Mouse (Mus musculus) C2C12 (cell line): ENCODE measurements at regions not wholly inside any gene's neighbourhood (a gene's known extent, or its start where the extent isn't known, plus 50 kb on each side); places are given as distances from the start of the nearest gene placed in this dataset.

Experiments used
- CTCF ChIP-seq: IDR thresholded peaks from one replicate; pipeline ENCODE4 v1.5.1; 2011; ENCODE audit not compliant: control insufficient read depth, insufficient read depth, insufficient read length
- MAX ChIP-seq: IDR thresholded peaks from one replicate; pipeline ENCODE4 v1.6.1; 2011; ENCODE audit warnings: mild to moderate bottlenecking, control low read depth
- MYOG ChIP-seq: IDR thresholded peaks from one replicate; pipeline ENCODE4 v1.6.1; 2011; ENCODE audit not compliant: control insufficient read depth, insufficient read length; ENCODE audit errors: extremely low read depth
- USF1 ChIP-seq: IDR thresholded peaks from one replicate; pipeline ENCODE4 v1.6.1; 2011; ENCODE audit warnings: low read depth, mild to moderate bottlenecking, control low read depth, moderate library complexity

DNA sequence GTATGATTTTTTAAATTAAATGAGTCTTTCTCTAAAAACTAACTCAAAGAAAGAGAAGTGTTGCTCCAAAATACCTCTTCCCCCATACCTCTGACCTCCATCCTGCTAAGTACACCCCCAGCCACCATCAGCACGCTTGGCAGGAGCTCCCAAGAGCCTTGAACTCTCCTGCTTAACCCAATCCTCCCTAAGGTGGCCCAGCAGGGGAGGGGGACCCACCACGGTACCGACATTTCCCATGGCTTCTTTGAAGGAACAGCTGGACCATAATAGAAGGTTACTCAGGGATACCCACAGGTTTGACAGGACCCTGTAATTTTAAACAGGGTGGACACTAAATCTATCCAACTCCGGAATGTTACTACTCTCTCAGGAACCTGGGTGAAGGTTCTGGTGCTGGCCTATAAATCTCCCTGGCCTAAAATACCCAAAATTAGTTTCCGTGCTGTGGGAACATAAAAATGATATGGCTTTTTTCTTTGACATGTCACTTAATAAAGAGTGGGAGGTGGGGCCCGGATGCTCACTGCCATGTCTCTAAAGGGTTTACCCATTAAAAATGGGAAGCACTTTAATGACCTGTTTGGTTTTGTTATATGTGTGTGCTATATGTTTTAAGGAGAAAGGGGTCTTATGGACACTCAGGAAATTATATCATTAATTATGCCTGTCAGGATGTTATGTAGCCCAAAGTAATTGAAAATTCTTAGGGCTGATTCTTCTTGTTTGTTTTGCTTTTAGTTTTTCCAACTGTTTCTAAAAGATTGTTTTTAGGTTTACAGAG, 185.8 kb upstream of the Gdnf start:
- no peak for TF ChIP-seq MAX
- TF ChIP-seq CTCF, result no peak
- TF ChIP-seq MYOG, result no peak
- TF ChIP-seq USF1, result no peak
